Mouse (Mus musculus) liver, embryonic 15.5 days (tissue): ENCODE measurements around the gene Ifna7. TPM values are rescaled to one million over a fixed set of nuclear protein-coding genes. Genes with fewer than 3 reads are reported as not detected.
"Not testable (repeated sequence)": the region's sequence is repeated elsewhere in the genome, so short reads cannot be mapped to it uniquely, and the experiment has no call there.

Experiments
- ATAC-seq: fragments of 200-750 bp; cut with Nextera tagmentation; 2 replicates; pipeline ENCODE4 v1.8.0; 2017; ENCODE audit warnings: moderate number of reproducible peaks, mild to moderate bottlenecking, moderate library complexity; ENCODE audit not compliant: insufficient read depth
- H3K27ac ChIP-seq: fragments of 300-500 bp; sonication (generic); replicated peaks from 2 replicates; pipeline ENCODE4 v1.5.1; 2015; ENCODE audit warnings: mild to moderate bottlenecking, inconsistent platforms
- H3K27me3 ChIP-seq: fragments of 300-500 bp; sonication (generic); 2 replicates; pipeline ENCODE4 v1.6.1; 2015; ENCODE audit warnings: mild to moderate bottlenecking, inconsistent platforms
- H3K36me3 ChIP-seq: fragments of 300-500 bp; sonication (generic); replicated peaks from 2 replicates; pipeline ENCODE4 v1.6.1; 2015; ENCODE audit warnings: moderate library complexity, mild to moderate bottlenecking, inconsistent platforms
- H3K4me1 ChIP-seq: fragments of 300-500 bp; sonication (generic); replicated peaks from 2 replicates; pipeline ENCODE4 v1.6.1; 2015; ENCODE audit warnings: inconsistent platforms
- H3K4me2 ChIP-seq: fragments of 300-500 bp; sonication (generic); 2 replicates; pipeline ENCODE4 v1.6.1; 2015; ENCODE audit warnings: moderate library complexity, mild to moderate bottlenecking, inconsistent platforms
- H3K4me3 ChIP-seq: fragments of 300-500 bp; sonication (generic); replicated peaks from 2 replicates; pipeline ENCODE4 v1.5.1; 2015; ENCODE audit warnings: mild to moderate bottlenecking, inconsistent platforms
- H3K9ac ChIP-seq: fragments of 300-500 bp; sonication (generic); 2 replicates; pipeline ENCODE4 v1.6.1; 2015; ENCODE audit warnings: moderate library complexity, mild to moderate bottlenecking, inconsistent platforms
- H3K9me3 ChIP-seq: fragments of 300-500 bp; sonication (generic); replicated peaks from 2 replicates; pipeline ENCODE4 v1.6.1; 2016; ENCODE audit warnings: inconsistent platforms
- WGBS: fragments of 180-500 bp; shearing (Covaris S2); methylation state at CpG from one replicate; pipeline ENCODE4 v1.1.7; 2015; ENCODE audit warnings: mixed read lengths; ENCODE audit not compliant: insufficient replicate concordance; 5-methylcytosine and 5-hydroxymethylcytosine counted together
- polyA plus RNA-seq: library from polyadenylated mRNA; unstranded; fragments of >200 nt; fragmentation: Nextera tagmentation; extraction: Ambion mirVana; gene quantifications from 2 replicates; pipeline ENCODE4 v1.2.1, GENCODE M21; 2015

Ifna7 gene
- not detected in 2 replicates for polyA plus RNA-seq

DNA sequence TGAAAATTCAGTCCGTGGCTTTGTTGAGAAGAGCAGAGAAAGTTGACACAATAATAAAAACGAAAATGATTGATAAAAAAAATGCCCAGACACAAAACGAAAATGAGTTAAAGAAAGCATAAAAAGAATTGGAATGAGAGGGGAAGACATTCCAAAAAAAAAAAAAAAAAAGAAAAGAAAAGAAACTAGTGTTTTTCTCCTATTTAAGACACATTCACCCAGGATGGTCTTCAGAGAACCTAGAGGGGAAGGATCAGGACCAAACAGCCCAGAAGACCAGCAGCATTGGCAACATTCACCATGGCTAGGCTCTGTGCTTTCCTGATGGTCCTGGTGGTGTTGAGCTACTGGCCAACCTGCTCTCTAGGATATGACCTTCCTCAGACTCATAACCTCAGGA lies at the start of gene Ifna7:
TSS of gene Ifna7 (plus strand) at position 301 of the 400 bp plus-strand sequence.
- H3K27ac ChIP-seq, result no peak within 1 kb of the TSS
- ATAC-seq, result no peak

DNA sequence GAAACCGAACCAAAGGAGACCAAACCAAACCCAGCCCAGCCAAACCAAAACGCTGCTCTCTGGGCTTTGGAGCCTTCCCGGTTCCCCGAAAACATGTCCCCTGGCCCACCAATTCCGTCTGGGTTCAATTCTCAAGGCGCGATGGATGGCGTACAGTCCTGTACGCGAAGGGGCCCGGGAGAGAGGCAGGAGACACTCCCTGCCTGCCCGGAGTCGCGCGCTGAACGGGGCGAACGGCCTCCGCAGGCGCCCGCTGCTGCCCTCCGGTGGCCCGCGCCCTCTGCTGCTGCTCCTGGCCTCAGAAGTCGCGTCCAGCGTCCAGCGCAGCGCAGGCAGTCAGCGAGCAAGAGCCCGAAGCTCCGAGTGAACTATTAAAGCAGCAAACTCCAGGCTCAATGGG lies 42.5 kb upstream of the Ifna7 start, which contains the start of gene Gm13290:
TSS of gene Gm13290 (plus strand) at position 301 of the 400 bp plus-strand sequence.
- not testable (repeated sequence) for H3K4me1 ChIP-seq, H3K4me2 ChIP-seq, H3K9me3 ChIP-seq, H3K27me3 ChIP-seq, H3K4me3 ChIP-seq, H3K36me3 ChIP-seq, H3K9ac ChIP-seq, ATAC-seq, H3K27ac ChIP-seq
- no CpG with 5 or more reads among the region's 32 CpGs for WGBS

More for the DNA sequence above, at the start of gene Ifna7:
- no peak within 1 kb of the TSS for H3K4me3 ChIP-seq
- H3K36me3 ChIP-seq, result no peaks in the 10 kb centered on the region
- no peak within 1 kb of the TSS for H3K9ac ChIP-seq
- no peaks in the 10 kb centered on the region for H3K9me3 ChIP-seq
- no peaks in the 10 kb centered on the region; the same call in 1 of the 2 replicates for H3K27me3 ChIP-seq
- no peaks in the 10 kb centered on the region for H3K4me1 ChIP-seq
- 35% methylated on average over 3 of the region's 3 CpGs for WGBS
- H3K4me2 ChIP-seq, result no peak within 1 kb of the TSS

GRCm38 (mm10) chr4:88776622-88777021 lies 39.4 kb upstream of the Ifna7 start, which contains the start of gene Gm13289:
Gene Gm13289, plus strand, starts transcription at chr4:88776922.
- H3K4me2 ChIP-seq, H3K36me3 ChIP-seq, H3K9ac ChIP-seq, ATAC-seq, H3K4me1 ChIP-seq, H3K27ac ChIP-seq, H3K9me3 ChIP-seq, H3K27me3 ChIP-seq, H3K4me3 ChIP-seq: not testable (repeated sequence)
- no CpG with 5 or more reads among the region's 29 CpGs for WGBS

- ATAC-seq, H3K27ac ChIP-seq, H3K9me3 ChIP-seq, H3K4me3 ChIP-seq, H3K27me3 ChIP-seq, H3K9ac ChIP-seq, H3K4me1 ChIP-seq, H3K4me2 ChIP-seq, H3K36me3 ChIP-seq: not testable (repeated sequence)
- no CpG with 5 or more reads among the region's 29 CpGs for WGBS
These were observed 36.5 kb upstream of the Ifna7 start, which contains the start of gene Gm13272 for GRCm38 (mm10) chr4:88779550-88779949. Gene Gm13272, plus strand, starts transcription at chr4:88779850.

GRCm38 (mm10) chr4:88780320-88780719 lies 35.7 kb upstream of the Ifna7 start:
- not testable (repeated sequence) for H3K4me1 ChIP-seq

GRCm38 (mm10) chr4:88781831-88782230 lies 34.2 kb upstream of the Ifna7 start, which contains the start of gene Ifnz:
Gene Ifnz, plus strand, starts transcription at chr4:88782131.
- H3K9me3 ChIP-seq, H3K9ac ChIP-seq, ATAC-seq, H3K27ac ChIP-seq, H3K4me1 ChIP-seq, H3K27me3 ChIP-seq, H3K36me3 ChIP-seq: not testable (repeated sequence)
- H3K4me2 ChIP-seq, result peak within 1 kb of the TSS; percentile 54
- H3K4me3 ChIP-seq, result peak within 1 kb of the TSS; percentile 24; the same call in 1 of the 2 replicates
- WGBS, result 4% methylated on average over 4 of the region's 7 CpGs

More at GRCm38 (mm10) chr4:88780320-88780719, 35.7 kb upstream of the Ifna7 start:
- not testable (repeated sequence) for H3K27ac ChIP-seq, H3K4me2 ChIP-seq, H3K9ac ChIP-seq, H3K4me3 ChIP-seq, H3K27me3 ChIP-seq, ATAC-seq, H3K36me3 ChIP-seq, H3K9me3 ChIP-seq
- WGBS, result 49% methylated on average over 16 of the region's 18 CpGs

DNA sequence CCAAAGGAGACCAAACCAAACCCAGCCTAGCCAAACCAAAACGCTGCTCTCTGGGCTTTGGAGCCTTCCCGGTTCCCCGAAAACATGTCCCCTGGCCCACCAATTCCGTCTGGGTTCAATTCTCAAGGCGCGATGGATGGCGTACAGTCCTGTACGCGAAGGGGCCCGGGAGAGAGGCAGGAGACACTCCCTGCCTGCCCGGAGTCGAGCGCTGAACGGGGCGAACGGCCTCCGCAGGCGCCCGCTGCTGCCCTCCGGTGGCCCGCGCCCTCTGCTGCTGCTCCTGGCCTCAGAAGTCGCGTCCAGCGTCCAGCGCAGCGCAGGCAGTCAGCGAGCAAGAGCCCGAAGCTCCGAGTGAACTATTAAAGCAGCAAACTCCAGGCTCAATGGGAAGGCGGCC lies 33.7 kb upstream of the Ifna7 start:
- H3K27me3 ChIP-seq, H3K36me3 ChIP-seq, H3K9ac ChIP-seq, ATAC-seq, H3K9me3 ChIP-seq, H3K4me1 ChIP-seq, H3K27ac ChIP-seq: not testable (repeated sequence)
- 0% methylated on average over 13 of the region's 31 CpGs for WGBS
- H3K4me2 ChIP-seq, result peak overlapping the region; percentile 54
- peak overlapping the region; percentile 24; the same call in 1 of the 2 replicates for H3K4me3 ChIP-seq

GRCm38 (mm10) chr4:88785409-88785808 lies 30.6 kb upstream of the Ifna7 start, which contains the start of gene Gm13276:
Gene Gm13276, plus strand, starts transcription at chr4:88785709.
- not testable (repeated sequence) for H3K9ac ChIP-seq, H3K9me3 ChIP-seq, H3K27ac ChIP-seq, ATAC-seq, H3K36me3 ChIP-seq, H3K4me3 ChIP-seq, H3K4me1 ChIP-seq, H3K27me3 ChIP-seq, H3K4me2 ChIP-seq
- WGBS, result no CpG with 5 or more reads among the region's 27 CpGs

- H3K9ac ChIP-seq, H3K4me1 ChIP-seq, H3K27ac ChIP-seq, H3K4me3 ChIP-seq, H3K36me3 ChIP-seq, H3K27me3 ChIP-seq, H3K4me2 ChIP-seq, H3K9me3 ChIP-seq, ATAC-seq: not testable (repeated sequence)
- WGBS, result 0% methylated on average over 4 of the region's 28 CpGs
These were observed 27.6 kb upstream of the Ifna7 start, which contains the start of gene Gm13277 for GRCm38 (mm10) chr4:88788402-88788801. Gene Gm13277, plus strand, starts transcription at chr4:88788632.

- H3K36me3 ChIP-seq, H3K4me2 ChIP-seq, H3K9ac ChIP-seq, H3K4me3 ChIP-seq, H3K4me1 ChIP-seq, H3K27ac ChIP-seq, H3K9me3 ChIP-seq, H3K27me3 ChIP-seq, ATAC-seq: not testable (repeated sequence)
- WGBS, result no CpG with 5 or more reads among the region's 28 CpGs
These were observed 24.8 kb upstream of the Ifna7 start, which contains the start of gene Gm13278 for GRCm38 (mm10) chr4:88791250-88791649. Gene Gm13278, plus strand, starts transcription at chr4:88791550.

DNA sequence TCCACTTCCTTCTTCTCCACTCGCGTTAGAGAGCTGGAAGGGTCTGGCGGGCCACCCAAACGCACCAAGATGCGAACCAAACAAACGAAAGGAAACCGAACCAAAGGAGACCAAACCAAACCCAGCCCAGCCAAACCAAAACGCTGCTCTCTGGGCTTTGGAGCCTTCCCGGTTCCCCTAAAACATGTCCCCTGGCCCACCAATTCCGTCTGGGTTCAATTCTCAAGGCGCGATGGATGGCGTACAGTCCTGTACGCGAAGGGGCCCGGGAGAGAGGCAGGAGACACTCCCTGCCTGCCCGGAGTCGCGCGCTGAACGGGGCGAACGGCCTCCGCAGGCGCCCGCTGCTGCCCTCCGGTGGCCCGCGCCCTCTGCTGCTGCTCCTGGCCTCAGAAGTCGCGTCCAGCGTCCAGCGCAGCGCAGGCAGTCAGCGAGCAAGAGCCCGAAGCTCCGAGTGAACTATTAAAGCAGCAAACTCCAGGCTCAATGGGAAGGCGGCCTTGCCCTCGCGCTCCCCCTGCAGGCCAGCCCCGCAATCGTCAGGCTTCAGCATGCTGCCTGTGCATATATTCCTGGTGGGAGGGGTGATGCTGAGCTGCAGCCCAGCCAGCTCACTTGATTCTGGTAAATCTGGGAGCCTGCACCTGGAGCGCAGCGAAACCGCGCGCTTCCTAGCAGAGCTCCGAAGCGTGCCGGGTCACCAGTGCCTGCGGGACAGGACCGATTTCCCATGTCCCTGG lies 21.9 kb upstream of the Ifna7 start, which contains the start of gene Gm13275:
TSS of gene Gm13275 (plus strand) at position 552 of the 740 bp plus-strand sequence.
- not testable (repeated sequence) for H3K36me3 ChIP-seq, H3K4me2 ChIP-seq, ATAC-seq, H3K4me3 ChIP-seq, H3K9me3 ChIP-seq, H3K27ac ChIP-seq, H3K27me3 ChIP-seq, H3K4me1 ChIP-seq, H3K9ac ChIP-seq
- 0% methylated on average over 18 of the region's 52 CpGs for WGBS
